Comparison of ENCODE assay signal across 13 mouse cellular contexts in the genomic region with DNA sequence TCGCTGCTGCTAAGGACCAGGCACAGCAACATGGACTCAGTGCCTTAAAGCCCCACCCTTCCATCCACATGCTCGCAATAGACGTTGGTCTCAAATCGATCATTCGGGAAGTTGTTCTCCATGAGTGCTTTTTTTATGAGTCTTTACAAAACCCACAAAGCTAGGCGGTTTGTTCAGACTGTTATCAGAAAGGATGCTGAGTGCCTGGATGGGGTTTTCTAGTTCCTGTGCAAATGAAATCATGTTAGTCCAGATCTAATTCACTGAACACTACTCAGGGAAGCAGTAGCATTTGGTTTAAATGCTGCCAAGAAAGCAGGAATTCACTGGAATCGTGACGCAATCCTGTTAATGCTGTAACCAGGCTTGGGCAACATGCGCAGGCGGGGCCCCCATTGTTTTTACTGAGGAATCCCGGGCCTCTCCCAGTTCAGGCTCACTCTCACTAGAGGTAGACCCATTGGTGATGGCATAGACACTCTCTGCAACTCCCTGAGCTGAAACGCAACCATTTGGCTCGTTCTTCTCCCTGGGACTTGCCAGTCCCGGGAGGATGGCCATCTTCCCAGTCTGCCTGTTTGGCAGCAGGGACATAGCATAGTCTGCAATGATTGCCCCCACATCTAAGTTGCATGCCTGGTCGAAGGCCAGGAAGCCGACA. TPM values are rescaled to one million over a fixed set of nuclear protein-coding genes. Genes with fewer than 3 reads are reported as not detected.
DNase-seq lines count a peak whose midpoint lies in the region; ATAC-seq lines count a peak whose summit lies in the region.
"Had no signal": no experiment of that assay in that cellular context is flagged by ENCODE, and none has a peak within 500 bp of the region (broad histone marks: within the 10 kb centered on the region; RNA-seq: fewer than 3 reads in every experiment).

No protein-coding gene starts in this region.

- H3K36me3 ChIP-seq in kidney, embryonic 16.5 days (ENCODE audit: insufficient read depth, low read length): no peaks in the 10 kb centered on the region
- H3K36me3 ChIP-seq: embryonic facial prominence, embryonic 10.5 days; heart, embryonic 13.5 days had no signal

- H3K9me3 ChIP-seq in kidney, embryonic 16.5 days (ENCODE audit: low read length): no peaks in the 10 kb centered on the region
- H3K9me3 ChIP-seq: embryonic facial prominence, embryonic 10.5 days; heart, embryonic 13.5 days had no signal

- no peak for ATAC-seq in kidney, embryonic 16.5 days (ENCODE audit: low FRiP score, low TSS enrichment)
- ATAC-seq: Patski had no signal

- no peaks in the 10 kb centered on the region for H3K27me3 ChIP-seq in kidney, embryonic 16.5 days (ENCODE audit: insufficient read depth, low read length)
- H3K27me3 ChIP-seq: heart, embryonic 13.5 days; Patski had no signal

- WGBS in kidney, embryonic 16.5 days: 80% methylated on average over 16 of the region's 16 CpGs

- no peak overlapping the region for H3K4me2 ChIP-seq in kidney, embryonic 16.5 days (replicated peaks; ENCODE audit: low read depth, low read length)
- H3K4me2 ChIP-seq: heart, embryonic 13.5 days had no signal

- H3K4me1 ChIP-seq in kidney, embryonic 16.5 days (ENCODE audit: insufficient read depth, low read length): peaks cover 15% of the 10 kb centered on the region

- H3K9ac ChIP-seq in kidney, embryonic 16.5 days (replicated peaks; ENCODE audit: low read length): no peak overlapping the region
- H3K9ac ChIP-seq: heart, embryonic 13.5 days had no signal

- DNase-seq in kidney, adult 18-20 months: peak; percentile 20
- peak; percentile 27 for DNase-seq in Muller cell, postnatal 12 days (ENCODE audit: inconsistent ontology term)
- peak; percentile 64 for DNase-seq in cerebellum, adult 9-10 months
- DNase-seq in lung, adult 18-20 months: peak; percentile 42 to 60
- no peak for DNase-seq in T-cell, adult 2 months (ENCODE audit: low spot score)
- DNase-seq in spleen, postnatal 36 days (ENCODE audit: low spot score in 2 of 2): no peak
- DNase-seq in ovary, postnatal 36 days (ENCODE audit: low spot score): no peak
- DNase-seq: kidney, postnatal 10 days; retina, postnatal 1 day had no signal

- no peak overlapping the region for H3K27ac ChIP-seq in kidney, embryonic 16.5 days (ENCODE audit: low read length)
- H3K27ac ChIP-seq: embryonic facial prominence, embryonic 10.5 days; heart, embryonic 13.5 days had no signal

- no peak overlapping the region for H3K4me3 ChIP-seq in kidney, embryonic 16.5 days (ENCODE audit: low read length)
- H3K4me3 ChIP-seq: embryonic facial prominence, embryonic 10.5 days; heart, embryonic 13.5 days had no signal

RNA-seq across cellular contexts. Expression of a gene that starts 24.6 kb away (rescaled TPM):
- polyA plus RNA-seq in kidney, embryonic 16.5 days (2015; fragmentation: Nextera tagmentation; extraction: Ambion mirVana): 1.8 and 2.2 TPM in 2 replicates

RNA-seq across cellular contexts. Expression of a gene that starts 45.2 kb away (rescaled TPM):
- polyA plus RNA-seq in kidney, embryonic 16.5 days (2015; fragmentation: Nextera tagmentation; extraction: Ambion mirVana): 0.75 and 0.87 TPM in 2 replicates

RNA-seq across cellular contexts. Expression of a gene that starts 45.6 kb away (rescaled TPM):
- 49.0 and 52.8 TPM in 2 replicates for polyA plus RNA-seq in kidney, embryonic 16.5 days (2015; fragmentation: Nextera tagmentation; extraction: Ambion mirVana)

RNA-seq across cellular contexts. Expression of a gene that starts 52.5 kb away (rescaled TPM):
- polyA plus RNA-seq in kidney, embryonic 16.5 days (2015; fragmentation: Nextera tagmentation; extraction: Ambion mirVana): 7.5 TPM in 2 replicates

Comparison
In these comparisons a context has a peak if more than half of its experiments do, and no peak if none do; other contexts are left out.
1. DNase-seq: peak in kidney, adult 18-20 months (single experiment), Muller cell, postnatal 12 days (single experiment), cerebellum, adult 9-10 months (single experiment) and lung, adult 18-20 months (2 of 2); none in T-cell, adult 2 months (single experiment), spleen, postnatal 36 days (0 of 2) and ovary, postnatal 36 days (single experiment).